Mouse (Mus musculus) adrenal gland, postnatal 10 days (tissue): ENCODE measurements at regions not wholly inside any gene's neighbourhood (a gene's known extent, or its start where the extent isn't known, plus 50 kb on each side); places are given as distances from the start of the nearest gene placed in this dataset.
A peak's percentile ranks its signal among the peaks of the same experiment; 100 is the strongest.

ENCODE experiments used
- DNase-seq: peaks from one replicate; pipeline ENCODE4 v3.0.0; 2021; ENCODE audit warnings: mixed read lengths

GRCm38 (mm10) chr14:99521954-99522523 is 223.5 kb downstream of the Klf5 start:
- no peak for DNase-seq

- DNase-seq = no peak
Observed at GRCm38 (mm10) chr14:99535781-99536180, 237.3 kb downstream of the Klf5 start.

- DNase-seq = no peak
Observed at GRCm38 (mm10) chr14:99537286-99537685, 238.8 kb downstream of the Klf5 start.

- DNase-seq = no peak
Observed at GRCm38 (mm10) chr14:99541716-99542115, 243.2 kb downstream of the Klf5 start.

- no peak for DNase-seq
Observed at GRCm38 (mm10) chr14:99547931-99548330, 249.4 kb downstream of the Klf5 start.

- DNase-seq = no peak
Observed at GRCm38 (mm10) chr14:99548363-99549248, 250.1 kb downstream of the Klf5 start.

GRCm38 (mm10) chr14:99564024-99564423 is 265.5 kb downstream of the Klf5 start:
- DNase-seq = no peak

GRCm38 (mm10) chr14:99574146-99574545 is 275.7 kb downstream of the Klf5 start:
- DNase-seq = no peak

GRCm38 (mm10) chr14:99578665-99579064 is 280.2 kb downstream of the Klf5 start:
- peak; percentile 34 for DNase-seq

GRCm38 (mm10) chr14:99579271-99579759 is 280.8 kb downstream of the Klf5 start:
- DNase-seq = no peak

GRCm38 (mm10) chr14:99579765-99580266 is 281.3 kb downstream of the Klf5 start:
- DNase-seq = no peak

- DNase-seq = no peak
Observed at GRCm38 (mm10) chr14:99584144-99584543, 285.7 kb downstream of the Klf5 start.

- DNase-seq = no peak
Observed at GRCm38 (mm10) chr14:99586029-99586428, 287.5 kb downstream of the Klf5 start.

GRCm38 (mm10) chr14:99590854-99591470 is 292.5 kb downstream of the Klf5 start:
- DNase-seq = no peak

GRCm38 (mm10) chr14:99592922-99593321 is 294.4 kb downstream of the Klf5 start:
- DNase-seq = no peak

GRCm38 (mm10) chr14:99593864-99594263 is 295.4 kb downstream of the Klf5 start:
- no peak for DNase-seq

- no peak for DNase-seq
Observed at GRCm38 (mm10) chr14:99601900-99602299, 303.4 kb downstream of the Klf5 start.

- no peak for DNase-seq
Observed at GRCm38 (mm10) chr14:99603257-99603656, 304.8 kb downstream of the Klf5 start.

GRCm38 (mm10) chr14:99605351-99606100 is 307.0 kb downstream of the Klf5 start:
- no peak for DNase-seq

GRCm38 (mm10) chr14:99609003-99609402 is 310.5 kb downstream of the Klf5 start:
- no peak for DNase-seq

- peak; percentile 25 for DNase-seq
Observed at GRCm38 (mm10) chr14:99611435-99611834, 312.9 kb downstream of the Klf5 start.

GRCm38 (mm10) chr14:99612114-99612513 is 313.6 kb downstream of the Klf5 start:
- DNase-seq = no peak
